Mouse (Mus musculus) G1E (cell line): ENCODE measurements around the gene Pex11b. TPM values are rescaled to one million over a fixed set of nuclear protein-coding genes. Genes with fewer than 3 reads are reported as not detected.

Source experiments
- ATAC-seq: 2 replicates; pipeline ENCODE4 v1.8.0; 2016; ENCODE audit warnings: mild to moderate bottlenecking; ENCODE audit not compliant: insufficient number of reproducible peaks, poor library complexity, low FRiP score, severe bottlenecking; ENCODE audit errors: extremely low read depth
- DNase-seq: peaks from one replicate; pipeline ENCODE4 v3.0.0; 2012; ENCODE audit warnings: low spot score
- H3K27me3 ChIP-seq: 2 replicates; pipeline ENCODE4 v1.6.1; 2012; ENCODE audit warnings: mild to moderate bottlenecking, low read length, inconsistent platforms; ENCODE audit not compliant: insufficient read depth
- H3K36me3 ChIP-seq: replicated peaks from 2 replicates; pipeline ENCODE3; 2012; ENCODE audit warnings: mild to moderate bottlenecking, inconsistent platforms
- H3K4me1 ChIP-seq: 2 replicates; pipeline ENCODE4 v1.6.1; 2012; ENCODE audit warnings: low read depth, low read length, inconsistent platforms, mixed read lengths; ENCODE audit not compliant: insufficient read depth
- H3K4me3 ChIP-seq: 2 replicates; pipeline ENCODE4 v1.5.1; 2012; ENCODE audit warnings: low read depth, mild to moderate bottlenecking, inconsistent platforms, low read length, moderate library complexity, mixed read lengths
- H3K9me3 ChIP-seq: replicated peaks from 2 replicates; pipeline ENCODE4 v1.6.1; 2012; ENCODE audit warnings: inconsistent platforms
- CTCF ChIP-seq: IDR thresholded peaks from 2 replicates; pipeline ENCODE4 v1.5.1; 2012; ENCODE audit warnings: low read depth, low read length, inconsistent platforms, mixed read lengths
- GATA1 ChIP-seq: IDR thresholded peaks from 2 replicates; pipeline ENCODE4 v1.6.1; 2012; ENCODE audit warnings: borderline replicate concordance, low read length, inconsistent platforms, mixed read lengths
- GATA2 ChIP-seq: IDR thresholded peaks from 2 replicates; pipeline ENCODE4 v1.6.1; 2012; ENCODE audit warnings: low read depth, low read length, inconsistent platforms, borderline replicate concordance
- POLR2AphosphoS5 ChIP-seq: IDR thresholded peaks from 2 replicates; pipeline ENCODE4 v1.6.1; 2012; ENCODE audit warnings: low read depth, low read length, inconsistent platforms; ENCODE audit not compliant: insufficient replicate concordance
- TAL1 ChIP-seq: conservative IDR thresholded peaks from 2 replicates; pipeline ENCODE4 v1.6.1; 2012; ENCODE audit warnings: low read depth, low read length, inconsistent platforms, mixed read lengths
- polyA plus RNA-seq: library from polyadenylated mRNA; stranded (reverse); fragments of >175 nt; gene quantifications from 2 replicates; pipeline ENCODE4 v1.2.3, GENCODE M21; 2012
- total RNA-seq, 2 experiments: library from RNA; stranded (forward) in 1 of 2; stranded (reverse) in 1 of 2; fragments of 200-1000 nt in 1 of 2; fragments of >200 nt in 1 of 2; fragmentation: Nextera tagmentation in 1 of 2; gene quantifications; 2 replicates each; pipeline ENCODE4 v1.2.3; 2014 to 2017

Gene Pex11b
- total and polyA plus RNA-seq, 3 experiments: 4.3 to 63.0 (median 23.8) TPM

GRCm38 (mm10) chr3:96690298-96690697, 55.1 kb downstream of the Pex11b start:
- Histone ChIP-seq H3K9me3 (no peaks in the 10 kb centered on the region), H3K36me3 (no peaks in the 10 kb centered on the region), H3K4me3 (no peak overlapping the region), H3K4me1 (no peaks in the 10 kb centered on the region), H3K27me3 (peaks cover 14% of the 10 kb centered on the region)
- no peak for ATAC-seq
- TF ChIP-seq POLR2AphosphoS5: no peak
- no peak for TF ChIP-seq GATA2
- TF ChIP-seq CTCF: no peak
- TF ChIP-seq TAL1: no peak
- no peak for TF ChIP-seq GATA1
- no peak for DNase-seq

- H3K4me3 ChIP-seq: no peak overlapping the region
- H3K4me1 ChIP-seq: peaks cover 13% of the 10 kb centered on the region
- no peak for DNase-seq
- no peaks in the 10 kb centered on the region for H3K9me3 ChIP-seq
- no peaks in the 10 kb centered on the region for H3K36me3 ChIP-seq
- TF ChIP-seq CTCF: no peak
- no peak for TF ChIP-seq GATA2
- no peak for TF ChIP-seq POLR2AphosphoS5
- no peak for TF ChIP-seq GATA1
- TF ChIP-seq TAL1: no peak
- peaks cover 14% of the 10 kb centered on the region for H3K27me3 ChIP-seq
- ATAC-seq: no peak
These were observed 57.3 kb downstream of the Pex11b start for GRCm38 (mm10) chr3:96692506-96692905.

- DNase-seq (no peak), ATAC-seq (no peak)
- Histone ChIP-seq H3K4me1 (peaks cover 19% of the 10 kb centered on the region), H3K4me3 (no peak overlapping the region), H3K36me3 (no peaks in the 10 kb centered on the region), H3K9me3 (no peaks in the 10 kb centered on the region), H3K27me3 (peaks cover 14% of the 10 kb centered on the region)
- no peak for TF ChIP-seq CTCF
These were observed 58.4 kb downstream of the Pex11b start for GRCm38 (mm10) chr3:96693579-96693978.

Other genes with a start within 250 kb of the Pex11b start
- not detected in 2 replicates for gene BC107364, start 183.1 kb upstream of the Pex11b start, total RNA-seq (2014; fragmentation: Nextera tagmentation)
- gene BC107364, start 183.1 kb upstream of the Pex11b start, total RNA-seq (2017): 0.27 TPM in 1 of 2 replicates, not detected in the other
- gene BC107364, start 183.1 kb upstream of the Pex11b start, polyA plus RNA-seq: not detected in 2 replicates
- not detected in 2 replicates for gene Hfe2, start 110.2 kb upstream of the Pex11b start, total RNA-seq (2014; fragmentation: Nextera tagmentation)
- not detected in 2 replicates for gene Hfe2, start 110.2 kb upstream of the Pex11b start, total RNA-seq (2017)
- gene Hfe2, start 110.2 kb upstream of the Pex11b start, polyA plus RNA-seq: not detected in 2 replicates
- gene Txnip, start 77.4 kb upstream of the Pex11b start, total RNA-seq (2014; fragmentation: Nextera tagmentation): 1,322 and 1,463 TPM in 2 replicates
- gene Txnip, start 77.4 kb upstream of the Pex11b start, total RNA-seq (2017): 307 and 332 TPM in 2 replicates
- 16.1 and 19.5 TPM in 2 replicates for gene Txnip, start 77.4 kb upstream of the Pex11b start, polyA plus RNA-seq
- gene Gm16253, start 58.4 kb upstream of the Pex11b start, total RNA-seq (2014; fragmentation: Nextera tagmentation): not detected in 2 replicates
- gene Gm16253, start 58.4 kb upstream of the Pex11b start, total RNA-seq (2017): not detected in 2 replicates
- not detected in 2 replicates for gene Gm16253, start 58.4 kb upstream of the Pex11b start, polyA plus RNA-seq
- 40.0 and 45.7 TPM in 2 replicates for gene Polr3gl, start 41.2 kb upstream of the Pex11b start, total RNA-seq (2014; fragmentation: Nextera tagmentation)
- gene Polr3gl, start 41.2 kb upstream of the Pex11b start, total RNA-seq (2017): 35.4 and 40.7 TPM in 2 replicates
- gene Polr3gl, start 41.2 kb upstream of the Pex11b start, polyA plus RNA-seq: 12.0 and 12.5 TPM in 2 replicates
- gene Ankrd34a, start 38.7 kb upstream of the Pex11b start, total RNA-seq (2014; fragmentation: Nextera tagmentation): not detected in 2 replicates
- gene Ankrd34a, start 38.7 kb upstream of the Pex11b start, total RNA-seq (2017): 0.05 TPM in 1 of 2 replicates, not detected in the other
- 0.03 and 0.04 TPM in 2 replicates for gene Ankrd34a, start 38.7 kb upstream of the Pex11b start, polyA plus RNA-seq
- gene Lix1l, start 34.2 kb upstream of the Pex11b start, total RNA-seq (2014; fragmentation: Nextera tagmentation): 1.9 and 2.4 TPM in 2 replicates
- 3.6 TPM in 2 replicates for gene Lix1l, start 34.2 kb upstream of the Pex11b start, total RNA-seq (2017)
- gene Lix1l, start 34.2 kb upstream of the Pex11b start, polyA plus RNA-seq: 0.41 and 0.49 TPM in 2 replicates
- 47.6 and 56.5 TPM in 2 replicates for gene Rbm8a, start 5.4 kb upstream of the Pex11b start, total RNA-seq (2014; fragmentation: Nextera tagmentation)
- gene Rbm8a, start 5.4 kb upstream of the Pex11b start, total RNA-seq (2017): 40.1 and 47.4 TPM in 2 replicates
- 59.2 and 115 TPM in 2 replicates for gene Rbm8a, start 5.4 kb upstream of the Pex11b start, polyA plus RNA-seq
- 0.34 and 1.7 TPM in 2 replicates for gene Gm42957, start 98 bp downstream of the Pex11b start, total RNA-seq (2014; fragmentation: Nextera tagmentation)
- gene Gm42957, start 98 bp downstream of the Pex11b start, total RNA-seq (2017): 0.11 and 0.17 TPM in 2 replicates
- gene Gm42957, start 98 bp downstream of the Pex11b start, polyA plus RNA-seq: 0.06 and 0.09 TPM in 2 replicates
- 2.2 and 8.3 TPM in 2 replicates for gene Itga10, start 10.2 kb downstream of the Pex11b start, total RNA-seq (2014; fragmentation: Nextera tagmentation)
- 0.29 and 0.33 TPM in 2 replicates for gene Itga10, start 10.2 kb downstream of the Pex11b start, total RNA-seq (2017)
- 0.10 and 0.20 TPM in 2 replicates for gene Itga10, start 10.2 kb downstream of the Pex11b start, polyA plus RNA-seq
- not detected in 2 replicates for gene Ankrd35, start 34.8 kb downstream of the Pex11b start, total RNA-seq (2014; fragmentation: Nextera tagmentation)
- gene Ankrd35, start 34.8 kb downstream of the Pex11b start, total RNA-seq (2017): 0.06 TPM in 1 of 2 replicates, not detected in the other
- not detected in 2 replicates for gene Ankrd35, start 34.8 kb downstream of the Pex11b start, polyA plus RNA-seq
- 12.5 and 15.8 TPM in 2 replicates for gene Pias3, start 61.0 kb downstream of the Pex11b start, total RNA-seq (2014; fragmentation: Nextera tagmentation)
- 5.5 and 7.3 TPM in 2 replicates for gene Pias3, start 61.0 kb downstream of the Pex11b start, total RNA-seq (2017)
- 10.6 and 12.1 TPM in 2 replicates for gene Pias3, start 61.0 kb downstream of the Pex11b start, polyA plus RNA-seq
- 0.68 TPM in 1 of 2 replicates, not detected in the other for gene Nudt17, start 73.2 kb downstream of the Pex11b start, total RNA-seq (2014; fragmentation: Nextera tagmentation)
- gene Nudt17, start 73.2 kb downstream of the Pex11b start, total RNA-seq (2017): 0.22 and 0.70 TPM in 2 replicates
- 0.66 and 0.83 TPM in 2 replicates for gene Nudt17, start 73.2 kb downstream of the Pex11b start, polyA plus RNA-seq
- 79.4 and 84.4 TPM in 2 replicates for gene Polr3c, start 92.3 kb downstream of the Pex11b start, total RNA-seq (2014; fragmentation: Nextera tagmentation)
- gene Polr3c, start 92.3 kb downstream of the Pex11b start, total RNA-seq (2017): 19.2 and 27.9 TPM in 2 replicates
- 7.7 and 8.9 TPM in 2 replicates for gene Polr3c, start 92.3 kb downstream of the Pex11b start, polyA plus RNA-seq
- 63.7 and 83.0 TPM in 2 replicates for gene Rnf115, start 92.3 kb downstream of the Pex11b start, total RNA-seq (2014; fragmentation: Nextera tagmentation)
- gene Rnf115, start 92.3 kb downstream of the Pex11b start, total RNA-seq (2017): 79.1 and 81.7 TPM in 2 replicates
- gene Rnf115, start 92.3 kb downstream of the Pex11b start, polyA plus RNA-seq: 21.2 and 26.4 TPM in 2 replicates
- not detected in 2 replicates for gene Pdzk1, start 193.9 kb downstream of the Pex11b start, total RNA-seq (2014; fragmentation: Nextera tagmentation)
- gene Pdzk1, start 193.9 kb downstream of the Pex11b start, total RNA-seq (2017): 0.05 and 0.46 TPM in 2 replicates
- 0.20 and 0.41 TPM in 2 replicates for gene Pdzk1, start 193.9 kb downstream of the Pex11b start, polyA plus RNA-seq
- 0.53 and 1.0 TPM in 2 replicates for gene Cd160, start 194.0 kb downstream of the Pex11b start, total RNA-seq (2014; fragmentation: Nextera tagmentation)
- 0.27 and 0.41 TPM in 2 replicates for gene Cd160, start 194.0 kb downstream of the Pex11b start, total RNA-seq (2017)
- 1.4 and 1.5 TPM in 2 replicates for gene Cd160, start 194.0 kb downstream of the Pex11b start, polyA plus RNA-seq